Mouse (Mus musculus): Measurements from ENCODE around the gene Snd1. TPM values are rescaled to one million over a fixed set of nuclear protein-coding genes. Genes with fewer than 3 reads are reported as not detected.

The Snd1 gene
- polyA plus RNA-seq, 1 experiment from 2014 or later = 111 TPM

DNA sequence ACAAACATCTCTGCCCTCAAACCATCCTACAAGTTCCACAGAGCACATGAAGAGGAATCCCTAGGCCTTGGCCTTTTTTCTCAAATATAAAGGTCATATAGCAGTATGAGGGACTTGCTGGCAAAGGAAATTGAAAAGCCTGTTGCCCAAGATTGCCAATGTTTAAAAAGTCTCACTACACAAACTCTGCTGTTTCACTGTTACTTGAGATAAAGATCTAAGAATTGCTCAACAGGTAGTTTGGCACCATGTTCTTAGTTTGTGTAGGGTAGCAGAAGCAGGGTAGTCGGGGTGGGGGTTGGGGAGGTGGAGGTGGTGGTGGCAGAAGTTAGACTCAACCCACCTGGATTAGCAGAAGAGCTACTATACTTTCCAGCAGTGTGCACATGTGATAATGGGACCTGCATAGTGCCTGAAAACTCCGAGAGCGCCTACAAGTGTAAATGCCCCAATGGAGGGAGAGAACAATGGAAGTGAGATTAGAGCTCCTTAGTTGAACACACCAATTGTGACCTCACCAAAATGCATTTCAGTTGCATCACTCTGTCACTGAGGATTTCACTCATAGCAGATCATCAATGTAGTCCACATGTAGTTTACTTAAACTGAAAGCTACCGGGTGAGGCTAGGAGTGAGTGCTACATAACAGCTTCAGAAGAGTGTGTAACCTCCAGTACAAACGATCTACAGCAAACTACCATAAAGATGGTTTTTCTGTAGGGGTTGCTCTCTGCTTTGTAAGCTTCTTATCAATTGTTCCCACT lies 259.1 kb downstream of the Snd1 start:
- Histone ChIP-seq H3K27ac (ENCODE audit: low read depth, low read length) (no peak overlapping the region), H3K9me3 (ENCODE audit: control insufficient read depth, low read length) (no peaks in the 10 kb centered on the region), H3K4me1 (ENCODE audit: control insufficient read depth, insufficient read depth, low read length) (peaks cover 5% of the 10 kb centered on the region), H3K9ac (ENCODE audit: low read length) (no peak overlapping the region), H3K4me3 (ENCODE audit: low read depth, low read length) (no peak overlapping the region), H3K36me3 (ENCODE audit: control insufficient read depth, insufficient read depth, low read length) (no peaks in the 10 kb centered on the region), H3K27me3 (ENCODE audit: control insufficient read depth, insufficient read depth, low read length) (no peaks in the 10 kb centered on the region), H3K4me2 (ENCODE audit: low read depth) (no peak overlapping the region)
- ATAC-seq (ENCODE audit: insufficient read depth, low FRiP score, low TSS enrichment) = no peak
- 86% methylated on average over 5 of the region's 5 CpGs for WGBS
- DNase-seq (ENCODE audit: low spot score) = no peak

DNA sequence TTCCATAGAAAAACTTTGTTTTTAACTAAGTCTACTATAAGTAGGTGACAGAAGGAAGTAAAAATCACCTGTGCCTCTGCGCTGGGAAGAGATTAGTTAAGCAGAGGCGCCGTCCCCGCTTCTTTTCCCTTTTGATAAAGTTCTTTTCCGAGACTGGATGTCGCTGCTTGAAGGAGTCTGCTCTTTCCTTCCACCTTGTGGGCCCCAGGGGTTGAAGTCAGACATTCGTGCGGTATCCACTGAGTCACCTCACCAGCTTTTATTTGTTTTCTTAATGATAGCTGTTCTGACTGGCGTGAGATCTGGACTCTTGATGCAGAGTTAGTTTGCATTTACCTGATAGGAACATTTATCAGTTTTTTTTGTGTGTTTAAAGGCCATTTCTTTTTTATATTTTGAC lies 260.2 kb downstream of the Snd1 start:
- Histone ChIP-seq H3K27me3 (ENCODE audit: control insufficient read depth, insufficient read depth, low read length) (no peaks in the 10 kb centered on the region), H3K4me1 (ENCODE audit: control insufficient read depth, insufficient read depth, low read length) (no peaks in the 10 kb centered on the region), H3K27ac (ENCODE audit: low read depth, low read length) (no peak overlapping the region), H3K4me3 (ENCODE audit: low read depth, low read length) (no peak overlapping the region), H3K4me2 (ENCODE audit: low read depth) (no peak overlapping the region), H3K36me3 (ENCODE audit: control insufficient read depth, insufficient read depth, low read length) (no peaks in the 10 kb centered on the region), H3K9ac (ENCODE audit: low read length) (no peak overlapping the region), H3K9me3 (ENCODE audit: control insufficient read depth, low read length) (no peaks in the 10 kb centered on the region)
- no peak for DNase-seq (ENCODE audit: low spot score)
- no peak for ATAC-seq (ENCODE audit: insufficient read depth, low FRiP score, low TSS enrichment)
- WGBS = 86% methylated on average over 9 of the region's 9 CpGs

- H3K4me2 ChIP-seq (ENCODE audit: low read depth) = no peak overlapping the region
- no peak overlapping the region for H3K4me3 ChIP-seq (ENCODE audit: low read depth, low read length)
- DNase-seq (ENCODE audit: low spot score) (no peak), ATAC-seq (ENCODE audit: insufficient read depth, low FRiP score, low TSS enrichment) (no peak)
- H3K9ac ChIP-seq (ENCODE audit: low read length) = no peak overlapping the region
- H3K9me3 ChIP-seq (ENCODE audit: control insufficient read depth, low read length) = no peaks in the 10 kb centered on the region
- H3K4me1 ChIP-seq (ENCODE audit: control insufficient read depth, insufficient read depth, low read length) = no peaks in the 10 kb centered on the region
- H3K27ac ChIP-seq (ENCODE audit: low read depth, low read length) = no peak overlapping the region
- H3K36me3 ChIP-seq (ENCODE audit: control insufficient read depth, insufficient read depth, low read length) = no peaks in the 10 kb centered on the region
- H3K27me3 ChIP-seq (ENCODE audit: control insufficient read depth, insufficient read depth, low read length) = no peaks in the 10 kb centered on the region
- WGBS = 76% methylated on average over 7 of the region's 7 CpGs
These were observed 261.7 kb downstream of the Snd1 start for GRCm38 (mm10) chr6:28736665-28737064.

DNA sequence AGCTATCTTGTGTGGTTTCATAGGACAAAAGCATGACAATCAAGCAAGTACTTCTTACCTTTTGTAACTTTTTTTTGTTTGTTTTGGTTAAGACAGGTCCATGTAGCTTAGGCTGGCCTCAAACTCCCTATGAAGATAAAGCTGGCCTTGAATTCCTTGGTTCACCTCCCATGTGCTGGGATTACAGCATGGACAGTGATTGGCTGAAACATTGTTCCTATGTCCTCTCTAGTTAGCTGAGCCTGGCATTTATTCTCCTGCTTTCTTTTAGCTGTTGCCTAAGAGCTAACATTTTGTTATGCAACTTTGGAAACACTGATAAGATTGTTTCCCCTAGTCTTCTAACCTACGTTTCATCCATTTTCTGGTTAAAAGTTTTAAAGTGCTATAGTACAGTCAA lies 262.7 kb downstream of the Snd1 start:
- H3K9ac ChIP-seq (ENCODE audit: low read length) = no peak overlapping the region
- H3K36me3 ChIP-seq (ENCODE audit: control insufficient read depth, insufficient read depth, low read length) = no peaks in the 10 kb centered on the region
- no peak overlapping the region for H3K27ac ChIP-seq (ENCODE audit: low read depth, low read length)
- no peaks in the 10 kb centered on the region for H3K27me3 ChIP-seq (ENCODE audit: control insufficient read depth, insufficient read depth, low read length)
- ATAC-seq (ENCODE audit: insufficient read depth, low FRiP score, low TSS enrichment) (no peak), DNase-seq (ENCODE audit: low spot score) (no peak)
- H3K4me2 ChIP-seq (ENCODE audit: low read depth) = no peak overlapping the region
- no peaks in the 10 kb centered on the region for H3K9me3 ChIP-seq (ENCODE audit: control insufficient read depth, low read length)
- no peak overlapping the region for H3K4me3 ChIP-seq (ENCODE audit: low read depth, low read length)
- WGBS = 93% methylated on average over 1 of the region's 1 CpGs
- H3K4me1 ChIP-seq (ENCODE audit: control insufficient read depth, insufficient read depth, low read length) = no peaks in the 10 kb centered on the region

GRCm38 (mm10) chr6:28743586-28743985 lies 268.6 kb downstream of the Snd1 start:
- no peaks in the 10 kb centered on the region for H3K9me3 ChIP-seq (ENCODE audit: control insufficient read depth, low read length)
- H3K4me1 ChIP-seq (ENCODE audit: control insufficient read depth, insufficient read depth, low read length) = no peaks in the 10 kb centered on the region
- H3K9ac ChIP-seq (ENCODE audit: low read length) = no peak overlapping the region
- WGBS = 56% methylated on average over 1 of the region's 1 CpGs
- H3K27ac ChIP-seq (ENCODE audit: low read depth, low read length) = no peak overlapping the region
- ATAC-seq (ENCODE audit: insufficient read depth, low FRiP score, low TSS enrichment) (no peak), DNase-seq (ENCODE audit: low spot score) (no peak)
- no peak overlapping the region for H3K4me2 ChIP-seq (ENCODE audit: low read depth)
- H3K36me3 ChIP-seq (ENCODE audit: control insufficient read depth, insufficient read depth, low read length) = no peaks in the 10 kb centered on the region
- H3K4me3 ChIP-seq (ENCODE audit: low read depth, low read length) = no peak overlapping the region
- H3K27me3 ChIP-seq (ENCODE audit: control insufficient read depth, insufficient read depth, low read length) = no peaks in the 10 kb centered on the region

DNA sequence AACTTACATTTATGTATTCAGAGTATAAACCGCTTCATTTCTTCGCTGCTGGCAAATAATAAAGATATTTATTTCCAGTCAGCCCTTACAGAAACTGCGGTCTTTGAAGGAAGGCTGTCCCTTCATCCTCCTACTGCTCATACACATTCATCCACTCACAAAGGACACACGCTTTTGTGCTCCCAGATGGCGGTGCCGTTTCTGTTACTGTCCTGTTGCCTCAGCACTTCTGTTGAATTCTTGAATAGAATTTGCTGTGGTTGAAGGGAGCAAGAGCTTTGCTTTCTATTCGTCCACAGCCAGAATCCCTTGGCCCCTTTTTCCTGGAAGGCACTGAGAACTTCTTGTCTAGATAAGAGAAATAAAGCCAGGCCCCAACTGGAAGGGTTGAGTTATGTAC lies 270.9 kb downstream of the Snd1 start:
- Histone ChIP-seq H3K4me3 (ENCODE audit: low read depth, low read length) (no peak overlapping the region), H3K9me3 (ENCODE audit: control insufficient read depth, low read length) (no peaks in the 10 kb centered on the region), H3K27ac (ENCODE audit: low read depth, low read length) (no peak overlapping the region), H3K4me2 (ENCODE audit: low read depth) (no peak overlapping the region), H3K9ac (ENCODE audit: low read length) (no peak overlapping the region), H3K36me3 (ENCODE audit: control insufficient read depth, insufficient read depth, low read length) (no peaks in the 10 kb centered on the region), H3K4me1 (ENCODE audit: control insufficient read depth, insufficient read depth, low read length) (no peaks in the 10 kb centered on the region), H3K27me3 (ENCODE audit: control insufficient read depth, insufficient read depth, low read length) (no peaks in the 10 kb centered on the region)
- 89% methylated on average over 7 of the region's 7 CpGs for WGBS
- ATAC-seq (ENCODE audit: insufficient read depth, low FRiP score, low TSS enrichment) = no peak
- DNase-seq (ENCODE audit: low spot score) = no peak

- Histone ChIP-seq H3K4me3 (ENCODE audit: low read depth, low read length) (no peak overlapping the region), H3K36me3 (ENCODE audit: control insufficient read depth, insufficient read depth, low read length) (no peaks in the 10 kb centered on the region), H3K4me1 (ENCODE audit: control insufficient read depth, insufficient read depth, low read length) (no peaks in the 10 kb centered on the region), H3K27ac (ENCODE audit: low read depth, low read length) (no peak overlapping the region), H3K9me3 (ENCODE audit: control insufficient read depth, low read length) (no peaks in the 10 kb centered on the region), H3K9ac (ENCODE audit: low read length) (no peak overlapping the region), H3K27me3 (ENCODE audit: control insufficient read depth, insufficient read depth, low read length) (no peaks in the 10 kb centered on the region), H3K4me2 (ENCODE audit: low read depth) (no peak overlapping the region)
- ATAC-seq (ENCODE audit: insufficient read depth, low FRiP score, low TSS enrichment) (no peak), DNase-seq (ENCODE audit: low spot score) (no peak)
- 91% methylated on average over 5 of the region's 5 CpGs for WGBS
These were observed 272.1 kb downstream of the Snd1 start for GRCm38 (mm10) chr6:28747025-28747424.

DNA sequence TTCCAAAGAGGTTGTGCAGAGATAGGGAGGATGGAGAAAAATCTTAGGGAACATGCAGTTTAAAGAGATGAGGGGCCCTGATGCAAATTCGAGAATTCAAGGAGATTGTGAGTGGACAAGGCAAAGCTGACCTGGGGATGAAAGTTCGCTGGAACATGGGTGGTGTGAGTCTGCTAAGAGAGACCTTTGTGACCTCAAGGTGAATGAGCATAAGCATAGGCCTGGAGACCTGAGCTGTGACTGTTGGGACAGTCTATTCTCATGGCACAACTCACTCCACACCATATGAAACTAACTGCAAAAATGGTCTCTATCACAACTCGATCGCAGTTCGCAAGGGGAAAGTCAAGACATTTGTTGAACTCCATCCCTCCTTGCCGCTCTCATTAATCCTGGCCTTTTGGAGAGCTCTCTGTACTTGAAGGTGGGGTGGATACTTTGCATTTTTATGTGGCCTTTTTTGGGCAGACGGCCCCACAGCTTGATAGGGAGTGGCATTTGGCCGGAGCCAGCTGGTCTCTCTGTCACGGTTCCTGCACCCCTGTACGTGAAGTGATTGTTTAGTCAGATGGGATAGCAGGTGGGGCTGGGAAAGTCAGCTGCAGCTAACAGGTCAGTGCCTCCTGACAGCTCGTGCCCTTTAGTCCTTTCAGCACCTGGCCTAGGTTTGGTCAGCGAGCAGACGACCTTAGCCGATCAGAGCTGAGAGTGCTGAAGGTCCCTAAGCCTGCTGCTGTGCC lies 273.2 kb downstream of the Snd1 start:
- no peaks in the 10 kb centered on the region for H3K4me1 ChIP-seq (ENCODE audit: control insufficient read depth, insufficient read depth, low read length)
- no peak overlapping the region for H3K4me2 ChIP-seq (ENCODE audit: low read depth)
- WGBS = 61% methylated on average over 14 of the region's 14 CpGs
- H3K4me3 ChIP-seq (ENCODE audit: low read depth, low read length) = no peak overlapping the region
- no peaks in the 10 kb centered on the region for H3K27me3 ChIP-seq (ENCODE audit: control insufficient read depth, insufficient read depth, low read length)
- ATAC-seq (ENCODE audit: insufficient read depth, low FRiP score, low TSS enrichment) (no peak; the same call in 1 of the 2 replicates), DNase-seq (ENCODE audit: low spot score) (no peak)
- no peaks in the 10 kb centered on the region for H3K9me3 ChIP-seq (ENCODE audit: control insufficient read depth, low read length)
- no peak overlapping the region for H3K27ac ChIP-seq (ENCODE audit: low read depth, low read length)
- no peaks in the 10 kb centered on the region for H3K36me3 ChIP-seq (ENCODE audit: control insufficient read depth, insufficient read depth, low read length)
- H3K9ac ChIP-seq (ENCODE audit: low read length) = no peak overlapping the region

GRCm38 (mm10) chr6:28749224-28749623 lies 274.3 kb downstream of the Snd1 start:
- ATAC-seq (ENCODE audit: insufficient read depth, low FRiP score, low TSS enrichment) (no peak), DNase-seq (ENCODE audit: low spot score) (no peak)
- Histone ChIP-seq H3K27me3 (ENCODE audit: control insufficient read depth, insufficient read depth, low read length) (no peaks in the 10 kb centered on the region), H3K36me3 (ENCODE audit: control insufficient read depth, insufficient read depth, low read length) (no peaks in the 10 kb centered on the region), H3K4me3 (ENCODE audit: low read depth, low read length) (no peak overlapping the region), H3K27ac (ENCODE audit: low read depth, low read length) (no peak overlapping the region), H3K4me1 (ENCODE audit: control insufficient read depth, insufficient read depth, low read length) (no peaks in the 10 kb centered on the region), H3K9ac (ENCODE audit: low read length) (no peak overlapping the region), H3K9me3 (ENCODE audit: control insufficient read depth, low read length) (no peaks in the 10 kb centered on the region), H3K4me2 (ENCODE audit: low read depth) (no peak overlapping the region)
- 82% methylated on average over 3 of the region's 3 CpGs for WGBS

All from neural tube, embryonic 11.5 days (tissue).